Mouse (Mus musculus) right cerebral cortex, adult 2 months (tissue): ENCODE data around the gene Dlgap3.
A peak's percentile ranks its signal among the peaks of the same experiment; 100 is the strongest.

Experiments
- DNase-seq, 2 experiments: peaks; one replicate each; pipeline ENCODE4 v3.0.0; 2021 to 2022; ENCODE audit warnings: low spot score in 2 of 2

Dlgap3 gene

GRCm38 (mm10) chr4:127215799-127216198 lies 46.8 kb downstream of the Dlgap3 start:
- no peak for DNase-seq

DNA sequence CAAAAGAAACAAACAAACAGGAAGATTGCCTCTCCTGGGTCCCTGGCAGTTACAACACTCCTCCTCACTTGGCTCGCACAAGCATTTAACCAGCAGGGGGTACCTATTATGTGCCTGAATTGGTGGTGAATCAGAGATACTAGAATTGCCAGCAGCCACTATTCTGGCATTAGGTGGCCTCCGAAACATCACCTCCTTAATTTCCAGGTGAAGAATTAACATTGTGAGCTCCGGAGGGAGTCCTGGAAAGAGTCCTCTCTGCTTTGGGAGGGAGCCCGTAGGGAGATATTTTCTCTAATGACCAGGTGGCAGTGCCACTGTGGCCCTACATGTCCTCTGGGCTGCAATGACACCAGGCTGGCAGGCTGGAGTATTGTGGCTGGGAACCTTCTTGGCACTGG lies 47.2 kb downstream of the Dlgap3 start:
- no peak for DNase-seq

DNA sequence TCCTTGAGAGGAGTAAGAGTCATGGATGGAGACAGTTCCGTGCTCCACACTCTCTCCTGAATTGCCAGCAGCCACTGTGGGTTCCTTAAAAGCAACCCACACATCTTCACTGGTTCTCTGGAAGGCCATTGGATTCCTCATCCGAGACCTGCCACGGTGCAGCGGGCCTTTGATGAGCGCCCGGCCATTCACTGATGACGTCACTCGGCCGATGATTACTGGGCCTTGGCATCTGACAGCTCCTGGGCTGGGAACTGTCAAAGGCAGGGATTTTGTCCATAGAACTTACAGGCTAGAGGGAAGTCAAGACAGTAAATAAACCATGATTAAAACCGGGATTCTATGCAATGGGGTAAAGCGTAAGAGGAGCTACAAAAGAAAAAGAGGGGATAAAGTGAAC lies 48.0 kb downstream of the Dlgap3 start:
- no peak for DNase-seq

DNA sequence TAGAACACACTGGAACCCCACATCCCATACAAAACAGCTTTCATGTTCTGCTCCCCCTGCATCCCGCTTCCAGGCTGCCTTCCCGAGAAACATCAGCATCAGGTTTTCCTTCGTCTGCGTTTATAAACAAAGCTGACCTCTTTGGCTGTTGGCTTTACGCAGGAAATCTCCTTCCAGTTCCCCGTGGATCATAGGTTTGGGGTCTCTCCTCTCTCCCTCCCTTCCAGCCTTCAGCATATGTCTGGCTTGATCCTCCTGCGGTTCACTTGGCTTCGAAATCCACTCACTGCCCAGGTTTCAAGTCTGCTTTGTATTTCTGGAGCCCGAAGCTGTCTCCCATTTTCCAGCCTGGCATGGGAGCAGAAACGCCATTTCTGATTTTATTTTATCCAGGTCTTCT lies 54.3 kb downstream of the Dlgap3 start:
- DNase-seq = no peak

- DNase-seq = no peak
Observed at GRCm38 (mm10) chr4:127223755-127224154, 54.8 kb downstream of the Dlgap3 start.

- DNase-seq = no peak
Observed at GRCm38 (mm10) chr4:127224444-127225100, 55.6 kb downstream of the Dlgap3 start.

GRCm38 (mm10) chr4:127226067-127226466 lies 57.1 kb downstream of the Dlgap3 start:
- DNase-seq = no peak

DNA sequence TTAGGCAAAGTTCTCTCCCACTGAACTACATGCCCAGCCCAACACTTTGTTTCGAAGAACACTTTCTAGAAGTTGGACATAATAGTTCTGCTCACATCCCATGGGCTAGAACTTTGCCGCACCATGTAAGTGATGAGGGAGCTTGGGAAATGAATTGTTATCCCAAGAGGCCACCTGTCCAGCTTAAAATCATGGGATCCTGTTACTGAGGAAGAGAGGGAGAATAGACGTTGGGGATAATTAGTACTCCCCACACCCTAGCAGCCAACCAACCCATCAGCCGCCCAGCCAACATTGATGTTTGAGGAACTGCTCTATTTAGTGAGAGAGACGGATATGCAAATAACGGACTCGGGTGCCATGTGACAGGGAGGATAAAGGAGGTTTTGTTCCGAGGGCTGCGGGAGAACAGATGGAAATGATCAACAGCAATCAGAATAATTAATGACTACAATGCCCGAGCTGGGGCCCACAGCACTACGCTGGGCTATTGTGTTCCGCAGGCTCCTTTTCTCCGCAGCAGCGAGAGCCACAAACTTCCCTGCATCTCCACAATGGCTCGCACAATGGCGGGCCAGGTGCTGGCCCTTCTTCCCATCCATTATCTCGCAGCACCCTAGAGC lies 58.2 kb downstream of the Dlgap3 start:
- DNase-seq = no peak

- peak; percentile 83 to 84 for DNase-seq
Observed at GRCm38 (mm10) chr4:127232028-127232427, 63.0 kb downstream of the Dlgap3 start.

DNA sequence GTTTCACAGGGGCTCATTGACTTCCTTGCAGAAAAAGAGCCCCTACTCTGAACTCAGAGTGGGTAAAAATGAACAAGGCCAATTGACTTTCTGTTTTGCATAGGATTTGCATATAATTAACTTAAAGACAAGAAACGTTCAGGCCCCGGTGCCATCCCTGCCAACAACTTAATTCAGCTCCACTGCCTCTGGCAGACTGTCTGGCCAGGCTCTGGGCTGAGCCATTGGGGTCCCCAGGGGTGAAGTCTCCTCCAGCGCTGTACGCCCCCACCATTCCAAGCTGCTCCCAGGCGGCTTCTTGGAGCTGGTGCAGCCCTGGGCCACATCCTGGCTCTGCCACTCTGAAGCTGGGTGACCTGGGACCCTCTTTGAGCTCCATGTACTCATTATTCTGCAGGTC lies 63.5 kb downstream of the Dlgap3 start:
- DNase-seq = no peak

DNA sequence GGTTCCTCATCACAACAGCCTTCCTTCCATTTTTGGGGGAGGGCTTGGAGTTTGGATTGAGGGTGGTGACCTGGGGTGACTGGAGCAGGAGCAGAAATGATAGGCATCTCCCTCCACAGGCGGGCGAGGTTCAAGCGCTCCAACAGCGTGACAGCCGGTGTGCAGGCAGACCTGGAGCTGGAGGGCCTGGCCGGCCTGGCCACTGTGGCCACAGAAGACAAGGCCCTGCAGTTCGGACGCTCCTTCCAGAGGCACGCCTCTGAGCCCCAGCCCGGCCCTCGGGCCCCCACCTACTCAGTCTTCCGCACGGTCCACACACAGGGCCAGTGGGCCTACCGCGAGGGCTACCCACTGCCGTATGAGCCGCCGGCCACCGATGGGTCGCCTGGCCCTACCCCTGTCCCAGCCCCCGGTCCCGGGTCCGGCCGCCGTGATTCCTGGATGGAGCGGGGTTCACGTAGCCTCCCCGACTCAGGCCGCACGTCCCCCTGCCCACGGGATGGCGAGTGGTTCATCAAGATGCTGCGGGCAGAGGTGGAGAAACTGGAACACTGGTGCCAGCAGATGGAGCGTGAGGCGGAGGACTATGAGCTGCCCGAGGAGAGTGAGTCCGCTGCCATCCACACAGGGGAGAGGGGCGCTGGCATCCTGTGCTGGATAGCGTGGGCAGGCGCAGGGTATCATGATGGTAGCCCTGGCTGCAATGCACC lies 64.6 kb downstream of the Dlgap3 start:
- no peak for DNase-seq

GRCm38 (mm10) chr4:127235742-127236487 lies 66.9 kb downstream of the Dlgap3 start:
- DNase-seq = peak; percentile 79 to 82

DNA sequence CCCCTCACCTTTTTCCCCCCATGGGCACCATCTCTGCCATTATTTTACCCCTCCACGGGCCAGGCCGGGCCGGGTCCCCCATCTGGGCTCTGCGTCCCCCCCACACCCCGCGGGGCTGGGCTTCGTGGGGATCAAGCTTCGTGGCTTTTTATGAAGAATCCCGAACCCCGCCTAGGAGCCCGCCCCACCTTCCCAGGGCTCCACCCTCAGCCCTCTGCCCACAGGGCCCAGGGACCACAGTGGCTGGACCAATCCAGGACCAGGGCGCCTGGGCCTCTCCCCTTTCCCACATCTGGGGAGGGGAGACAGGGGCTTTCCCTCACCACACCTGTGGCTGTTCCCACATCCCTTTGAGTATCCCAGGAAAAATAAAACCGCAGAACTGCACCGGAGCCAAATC lies 67.6 kb downstream of the Dlgap3 start:
- DNase-seq = no peak

DNA sequence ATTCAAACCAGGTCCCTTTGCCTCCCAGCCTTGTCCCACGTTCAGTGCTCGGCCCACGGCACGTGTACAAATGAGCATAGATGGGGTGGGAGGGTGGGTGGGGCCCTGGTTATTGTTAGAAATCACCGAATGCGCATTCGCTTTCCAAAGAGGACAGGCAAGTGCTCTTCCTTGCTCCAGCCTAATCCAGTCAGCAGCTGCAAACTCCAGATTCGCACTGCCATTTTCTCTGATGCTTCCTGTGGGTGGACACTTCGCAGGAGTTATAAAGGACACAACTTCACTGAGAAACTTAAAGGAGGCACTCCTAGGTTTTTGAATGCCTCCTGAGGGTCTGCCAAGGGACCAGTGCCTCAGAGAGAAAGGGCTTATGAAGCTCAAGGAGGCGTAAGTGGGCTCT lies 68.3 kb downstream of the Dlgap3 start:
- no peak for DNase-seq

DNA sequence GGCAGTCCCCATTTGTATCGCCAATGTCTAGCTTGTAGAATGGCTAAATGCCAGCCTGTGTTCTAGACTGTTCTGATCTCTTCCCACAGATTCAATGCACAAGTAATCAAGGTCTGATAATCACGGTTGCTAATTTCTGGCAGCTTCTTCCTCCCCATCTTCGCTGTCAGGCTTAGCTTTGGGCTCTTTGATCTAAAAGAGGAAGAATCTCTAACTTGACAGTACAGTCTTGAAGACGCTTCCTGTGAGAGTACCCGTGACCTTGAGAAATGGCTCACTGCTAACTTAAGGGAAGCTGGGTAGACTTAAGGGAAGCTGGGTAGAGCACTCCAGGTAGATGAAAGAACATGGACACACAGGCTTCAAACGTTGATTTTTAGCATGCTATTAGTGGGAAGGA lies 73.7 kb downstream of the Dlgap3 start:
- no peak for DNase-seq

DNA sequence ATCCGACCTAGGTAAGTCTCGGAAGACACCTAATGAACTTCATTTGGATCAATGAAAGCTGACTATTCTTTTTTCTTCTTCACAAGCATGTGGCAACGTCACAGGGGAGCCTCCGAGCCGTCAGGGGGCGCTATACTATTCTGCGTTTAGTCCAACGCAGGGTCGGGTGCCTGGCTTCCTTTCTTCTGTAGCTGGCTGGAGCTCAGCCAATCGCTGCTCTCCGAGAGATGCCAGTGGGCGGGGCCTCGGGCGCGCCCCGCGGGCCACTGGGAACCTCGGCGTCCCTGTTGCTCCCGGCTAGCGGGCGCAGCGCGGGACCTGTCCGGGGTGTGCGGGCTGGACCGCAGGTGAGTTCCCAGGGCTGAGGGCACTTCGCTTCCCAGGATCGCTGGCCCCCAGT lies 74.5 kb downstream of the Dlgap3 start, which contains the start of gene Smim12:
TSS of gene Smim12 (plus strand) at position 233 of the 400 bp plus-strand sequence.
- DNase-seq = peak; percentile 99 to 100

DNA sequence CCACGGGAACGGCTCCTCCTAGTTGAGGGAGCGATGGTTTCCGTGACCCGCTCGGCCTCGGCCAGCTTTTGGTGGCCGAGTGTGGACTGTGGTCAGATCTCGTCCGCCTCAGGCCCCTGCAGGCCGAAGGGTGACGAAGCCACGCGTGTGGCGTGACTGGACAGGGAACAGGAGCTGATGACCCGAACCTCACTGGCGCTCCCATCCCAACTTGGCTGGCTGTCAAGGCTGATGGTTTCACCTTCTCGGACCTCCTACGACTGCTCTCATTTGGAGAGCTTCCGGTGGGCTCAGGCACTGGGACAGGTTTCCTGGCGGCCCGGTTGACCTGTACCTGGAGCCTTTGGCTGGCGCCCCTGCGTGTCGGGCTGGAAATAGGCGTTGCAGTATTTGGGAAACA lies 74.9 kb downstream of the Dlgap3 start:
- no peak for DNase-seq

- DNase-seq = peak; percentile 99 to 100
Observed at GRCm38 (mm10) chr4:127249701-127250349, 80.8 kb downstream of the Dlgap3 start.

DNA sequence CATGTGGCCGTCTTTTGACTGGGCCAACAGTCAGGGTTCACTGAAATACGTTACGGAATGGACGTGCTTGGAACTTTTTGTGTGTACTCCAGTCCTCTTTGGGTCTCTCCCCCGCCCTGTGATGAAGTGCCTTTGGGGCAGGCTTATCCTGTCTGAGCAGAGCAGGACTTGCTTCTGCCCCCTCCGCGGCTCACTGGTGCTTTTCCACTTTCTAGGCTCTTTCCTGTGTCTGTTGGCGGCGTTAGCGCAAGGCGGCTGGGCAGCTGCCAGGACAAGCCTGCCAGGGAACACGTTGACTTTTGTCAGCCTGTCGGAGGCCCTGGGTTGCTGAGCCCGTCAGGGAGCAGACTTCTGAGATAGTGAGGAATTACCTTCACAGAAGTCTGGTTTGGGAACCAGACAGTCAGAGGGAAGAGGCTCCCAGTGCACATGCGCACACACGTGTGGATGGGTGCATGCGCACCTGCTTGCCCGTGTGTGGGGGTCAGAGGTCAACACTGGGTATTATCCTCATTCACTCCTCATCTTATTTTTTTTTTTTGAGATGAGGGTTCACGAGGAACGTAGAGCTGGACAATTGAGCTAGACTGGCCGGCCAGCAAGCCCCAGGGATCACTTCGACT lies 83.1 kb downstream of the Dlgap3 start:
- peak in 1 of 2 experiments; percentile 47 for DNase-seq

GRCm38 (mm10) chr4:127256739-127257138 lies 87.7 kb downstream of the Dlgap3 start:
- no peak for DNase-seq

GRCm38 (mm10) chr4:127258186-127258897 lies 89.3 kb downstream of the Dlgap3 start:
- DNase-seq = no peak
